Mouse (Mus musculus) CH12.LX (cell line): ENCODE measurements around the gene Cnksr1. TPM values are rescaled to one million over a fixed set of nuclear protein-coding genes. Genes with fewer than 3 reads are reported as not detected.

ENCODE experiments used
- DNase-seq: peaks from one replicate; pipeline ENCODE4 v3.0.0-alpha.2; 2013; ENCODE audit errors: extremely low read depth
- H3K27ac ChIP-seq: 2 replicates; pipeline ENCODE4 v1.5.1; 2012; ENCODE audit warnings: low read depth, mild to moderate bottlenecking, control low read depth, moderate library complexity; ENCODE audit not compliant: insufficient read depth
- H3K27me3 ChIP-seq: replicated peaks from 2 replicates; pipeline ENCODE3; 2012; ENCODE audit warnings: inconsistent platforms
- H3K36me3 ChIP-seq, 2 experiments: replicated peaks in 1 of 2; 2 replicates each; pipeline versions ENCODE3 to v1.6.1; 2012; ENCODE audit warnings: inconsistent platforms in 1 of 2, low read length in 1 of 2, mild to moderate bottlenecking in 1 of 2, mixed read lengths in 1 of 2, moderate library complexity in 1 of 2; ENCODE audit not compliant: control insufficient read depth in 1 of 2, insufficient read depth in 1 of 2
- H3K4me1 ChIP-seq, 2 experiments: 2 replicates each; pipeline ENCODE4 v1.6.1; 2012; ENCODE audit warnings: inconsistent platforms in 1 of 2, moderate library complexity in 1 of 2; ENCODE audit not compliant: insufficient read depth in 2 of 2, control insufficient read depth in 1 of 2
- H3K4me2 ChIP-seq: 2 replicates; pipeline ENCODE4 v1.6.1; 2012; ENCODE audit warnings: low read depth, mild to moderate bottlenecking, control low read depth; ENCODE audit not compliant: poor library complexity, insufficient read depth, severe bottlenecking
- H3K4me3 ChIP-seq, 3 experiments: fragments of 150-350 bp in 1 of 3; sonication (generic) in 1 of 3; replicated peaks in 1 of 3; 2 replicates each; pipeline versions ENCODE3 to v1.5.1; 2011 to 2012; ENCODE audit warnings: low read depth in 2 of 3, low read length in 2 of 3, mild to moderate bottlenecking in 2 of 3, moderate library complexity in 2 of 3, control low read depth in 1 of 3, improper control_type of control experiment in 1 of 3, inconsistent platforms in 1 of 3, mixed read lengths in 1 of 3; ENCODE audit not compliant: poor library complexity in 1 of 3
- H3K79me2 ChIP-seq: replicated peaks from 2 replicates; pipeline ENCODE4 v1.6.1; 2012; ENCODE audit warnings: mild to moderate bottlenecking, moderate library complexity; ENCODE audit not compliant: control insufficient read depth, poor library complexity, insufficient read depth, severe bottlenecking; ENCODE audit errors: extremely low read depth
- H3K9ac ChIP-seq: 2 replicates; pipeline ENCODE4 v1.6.1; 2012; ENCODE audit warnings: low read depth, mild to moderate bottlenecking, control low read depth, moderate library complexity; ENCODE audit not compliant: insufficient read depth
- H3K9me3 ChIP-seq: replicated peaks from 2 replicates; pipeline ENCODE3; 2012; ENCODE audit warnings: low read length, inconsistent platforms, mixed read lengths
- BHLHE40 ChIP-seq: IDR thresholded peaks from 2 replicates; pipeline ENCODE4 v1.6.1; 2011; ENCODE audit warnings: mild to moderate bottlenecking, low read depth, low read length, improper control_type of control experiment
- CTCF ChIP-seq, 2 experiments: IDR thresholded peaks in 1 of 2; conservative IDR thresholded peaks in 1 of 2; 2 replicates each; pipeline ENCODE4 v1.5.1; 2011 to 2012; ENCODE audit warnings: low read depth in 2 of 2, low read length in 2 of 2, improper control_type of control experiment in 1 of 2, inconsistent platforms in 1 of 2, mild to moderate bottlenecking in 1 of 2, moderate library complexity in 1 of 2
- EP300 ChIP-seq: IDR thresholded peaks from 2 replicates; pipeline ENCODE4 v1.6.1; 2011; ENCODE audit warnings: low read length, improper control_type of control experiment
- GABPA ChIP-seq: IDR thresholded peaks from 2 replicates; pipeline ENCODE4 v1.6.1; 2012; ENCODE audit warnings: low read depth, low read length, improper control_type of control experiment, inconsistent platforms; ENCODE audit not compliant: insufficient replicate concordance
- HCFC1 ChIP-seq: IDR thresholded peaks from 2 replicates; pipeline ENCODE4 v1.6.1; 2012; ENCODE audit warnings: low read depth, mild to moderate bottlenecking, inconsistent platforms, low read length, improper control_type of control experiment
- JUN ChIP-seq: IDR thresholded peaks from 2 replicates; pipeline ENCODE4 v1.6.1; 2011; ENCODE audit warnings: low read depth, mild to moderate bottlenecking, low read length, improper control_type of control experiment, moderate library complexity; ENCODE audit not compliant: insufficient read depth
- JUND ChIP-seq: conservative IDR thresholded peaks from 2 replicates; pipeline ENCODE4 v1.6.1; 2011; ENCODE audit warnings: low read depth, low read length, improper control_type of control experiment
- MAFK ChIP-seq: IDR thresholded peaks from 2 replicates; pipeline ENCODE4 v1.6.1; 2011; ENCODE audit warnings: low read length, improper control_type of control experiment; ENCODE audit not compliant: insufficient replicate concordance
- MAX ChIP-seq: IDR thresholded peaks from 2 replicates; pipeline ENCODE4 v1.6.1; 2011; ENCODE audit warnings: low read length, improper control_type of control experiment
- MEF2A ChIP-seq: IDR thresholded peaks from 2 replicates; pipeline ENCODE4 v1.6.1; 2014; ENCODE audit warnings: low read depth, mild to moderate bottlenecking, inconsistent platforms, low read length, improper control_type of control experiment, borderline replicate concordance
- MYC ChIP-seq: IDR thresholded peaks from 2 replicates; pipeline ENCODE4 v1.6.1; 2011; ENCODE audit warnings: low read depth, mild to moderate bottlenecking, improper control_type of control experiment, low read length
- PAX5 ChIP-seq: IDR thresholded peaks from 2 replicates; pipeline ENCODE4 v1.6.1; 2012; ENCODE audit warnings: low read length, inconsistent platforms, mixed read lengths
- POLR2A ChIP-seq: IDR thresholded peaks from 2 replicates; pipeline ENCODE4 v1.6.1; 2011; ENCODE audit warnings: low read depth, mild to moderate bottlenecking, improper control_type of control experiment, low read length
- RCOR1 ChIP-seq: conservative IDR thresholded peaks from 2 replicates; pipeline ENCODE4 v1.6.1; 2012; ENCODE audit warnings: low read depth, mild to moderate bottlenecking, inconsistent platforms, low read length, improper control_type of control experiment
- SMC3 ChIP-seq: IDR thresholded peaks from 2 replicates; pipeline ENCODE4 v1.6.1; 2011; ENCODE audit warnings: low read depth, low read length, improper control_type of control experiment
- TCF12 ChIP-seq: IDR thresholded peaks from 2 replicates; pipeline ENCODE4 v1.6.1; 2014; ENCODE audit warnings: low read depth, mild to moderate bottlenecking, inconsistent platforms, low read length, improper control_type of control experiment
- USF1 ChIP-seq: IDR thresholded peaks from 2 replicates; pipeline ENCODE4 v1.6.1; 2014; ENCODE audit warnings: low read depth, mild to moderate bottlenecking, inconsistent platforms, low read length, improper control_type of control experiment
- USF2 ChIP-seq: conservative IDR thresholded peaks from 2 replicates; pipeline ENCODE4 v1.6.1; 2011; ENCODE audit warnings: low read depth, low read length, improper control_type of control experiment
- ZC3H11A ChIP-seq: IDR thresholded peaks from 2 replicates; pipeline ENCODE4 v1.6.1; 2012; ENCODE audit warnings: low read depth, mild to moderate bottlenecking, inconsistent platforms, low read length, improper control_type of control experiment
- ZKSCAN1 ChIP-seq: IDR thresholded peaks from 2 replicates; pipeline ENCODE4 v1.6.1; 2012; ENCODE audit warnings: low read depth, inconsistent platforms, low read length, improper control_type of control experiment, borderline replicate concordance
- ZNF384 ChIP-seq: IDR thresholded peaks from 2 replicates; pipeline ENCODE4 v1.6.1; 2012; ENCODE audit warnings: low read depth, low read length, improper control_type of control experiment, inconsistent platforms
- dilution Hi-C: fragments of 300-500 bp; cut with MboI; formaldehyde crosslinking; loops from 2 replicates; pipeline ENCODE4 v1.14.3; 2020; ENCODE audit warnings: low sequenced_read_pairs; ENCODE audit not compliant: extremely low pct_unique_long_range_greater_than_20kb, extremely low pct_ligation_motif_present
- in situ Hi-C: fragments of 300-500 bp; cut with MboI; formaldehyde crosslinking; loops from 3 replicates; pipeline ENCODE4 v1.14.3; 2019; ENCODE audit warnings: low sequenced_read_pairs, low pct_ligation_motif_present, low pct_unique_long_range_greater_than_20kb, mixed read lengths
- polyA plus RNA-seq: library from polyadenylated mRNA; unstranded; fragments of >175 nt; gene quantifications from 2 replicates; pipeline ENCODE4 v1.2.1, GENCODE M21; 2012; ENCODE audit warnings: low read depth; ENCODE audit not compliant: insufficient read length
- total RNA-seq, 2 experiments: library from RNA; depleted of rRNA; stranded (reverse); fragments of 300-350 nt in 1 of 2; fragments of >200 nt in 1 of 2; gene quantifications; 2 replicates each; pipeline ENCODE4 v1.2.3; 2012 to 2014

Cnksr1 gene
- total and polyA plus RNA-seq, 3 experiments: 0.13 to 0.16 TPM; not detected in 1

- dilution Hi-C loops: no loop called here
Observed at GRCm38 (mm10) chr4:134227194-134227593, 11.0 kb downstream of the Cnksr1 start, which contains the start of gene Catsper4. Gene Catsper4 (minus strand): TSS chr4:134227383.

GRCm38 (mm10) chr4:134222793-134223600, 15.2 kb downstream of the Cnksr1 start:
- Histone ChIP-seq H3K4me2 (no peak overlapping the region), H3K4me1 (no peaks in the 10 kb centered on the region; a peak in 1 of 4 replicates), H3K27ac (no peak overlapping the region), H3K9ac (no peak overlapping the region), H3K4me3 (no peak overlapping the region), H3K27me3 (peaks cover 25% of the 10 kb centered on the region), H3K9me3 (peaks cover 3% of the 10 kb centered on the region), H3K36me3 (no peaks in the 10 kb centered on the region), H3K79me2 (no peaks in the 10 kb centered on the region)
- in situ Hi-C loops (no loop called here), dilution Hi-C loops (no loop called here)
- no peak for TF ChIP-seq ZC3H11A
- TF ChIP-seq TCF12: no peak
- no peak for TF ChIP-seq POLR2A
- TF ChIP-seq MEF2A: no peak
- TF ChIP-seq MAFK: no peak
- no peak for TF ChIP-seq BHLHE40
- TF ChIP-seq MYC: no peak
- no peak for TF ChIP-seq ZNF384
- no peak for TF ChIP-seq JUND
- TF ChIP-seq EP300: no peak
- no peak for TF ChIP-seq ZKSCAN1
- TF ChIP-seq GABPA: no peak
- no peak for TF ChIP-seq JUN
- no peak for TF ChIP-seq MAX
- TF ChIP-seq SMC3: no peak
- TF ChIP-seq USF2: no peak
- DNase-seq: no peak

More at GRCm38 (mm10) chr4:134227194-134227593, 11.0 kb downstream of the Cnksr1 start, which contains the start of gene Catsper4:
- H3K4me1 ChIP-seq: no peaks in the 10 kb centered on the region; a peak in 1 of 4 replicates
- H3K36me3 ChIP-seq: no peaks in the 10 kb centered on the region
- no peak within 1 kb of the TSS for H3K27ac ChIP-seq
- TF ChIP-seq PAX5 (no peak), RCOR1 (no peak), JUN (no peak), CTCF (conservative IDR thresholded peaks at IDR 0.05 in 1 of 2, IDR thresholded peaks at IDR 0.05 in 1 of 2; ENCODE audit: low read depth in 2 of 2, low read length in 2 of 2) (peak in 1 of 2 experiments; percentile 48; a peak in 2 of 4 replicates), SMC3 (peak; percentile 37), MEF2A (no peak), ZNF384 (no peak), USF1 (no peak), HCFC1 (no peak)
- no peak within 1 kb of the TSS for H3K9ac ChIP-seq
- DNase-seq: no peak
- H3K79me2 ChIP-seq: no peaks in the 10 kb centered on the region
- H3K4me3 ChIP-seq: no peak within 1 kb of the TSS
- H3K4me2 ChIP-seq: no peak within 1 kb of the TSS
- in situ Hi-C loops: loop anchor here (5.0 kb wide), 1 partner anchor 40 kb away; the partner anchor contains the start of gene Cep85
- peaks cover 29% of the 10 kb centered on the region for H3K27me3 ChIP-seq
- peaks cover 3% of the 10 kb centered on the region for H3K9me3 ChIP-seq
